Mouse (Mus musculus) CD4-positive, CD25-positive, alpha-beta regulatory T cell, adult 4 months (primary cell): Measurements from ENCODE around the gene Iqsec3. TPM values are rescaled to one million over a fixed set of nuclear protein-coding genes. Genes with fewer than 3 reads are reported as not detected.
"Not testable (repeated sequence)": the region's sequence is repeated elsewhere in the genome, so short reads cannot be mapped to it uniquely, and the experiment has no call there.

Source experiments
- ATAC-seq: one replicate; pipeline ENCODE4 v1.8.0; 2017
- polyA plus RNA-seq, 2 experiments: library from polyadenylated mRNA; unstranded; fragments of 100-300 nt; shearing (Covaris generic); gene quantifications; one replicate each; pipeline ENCODE4 v1.2.1; 2017

Iqsec3 gene
- polyA plus RNA-seq, 2 experiments from 2014 or later = not detected

DNA sequence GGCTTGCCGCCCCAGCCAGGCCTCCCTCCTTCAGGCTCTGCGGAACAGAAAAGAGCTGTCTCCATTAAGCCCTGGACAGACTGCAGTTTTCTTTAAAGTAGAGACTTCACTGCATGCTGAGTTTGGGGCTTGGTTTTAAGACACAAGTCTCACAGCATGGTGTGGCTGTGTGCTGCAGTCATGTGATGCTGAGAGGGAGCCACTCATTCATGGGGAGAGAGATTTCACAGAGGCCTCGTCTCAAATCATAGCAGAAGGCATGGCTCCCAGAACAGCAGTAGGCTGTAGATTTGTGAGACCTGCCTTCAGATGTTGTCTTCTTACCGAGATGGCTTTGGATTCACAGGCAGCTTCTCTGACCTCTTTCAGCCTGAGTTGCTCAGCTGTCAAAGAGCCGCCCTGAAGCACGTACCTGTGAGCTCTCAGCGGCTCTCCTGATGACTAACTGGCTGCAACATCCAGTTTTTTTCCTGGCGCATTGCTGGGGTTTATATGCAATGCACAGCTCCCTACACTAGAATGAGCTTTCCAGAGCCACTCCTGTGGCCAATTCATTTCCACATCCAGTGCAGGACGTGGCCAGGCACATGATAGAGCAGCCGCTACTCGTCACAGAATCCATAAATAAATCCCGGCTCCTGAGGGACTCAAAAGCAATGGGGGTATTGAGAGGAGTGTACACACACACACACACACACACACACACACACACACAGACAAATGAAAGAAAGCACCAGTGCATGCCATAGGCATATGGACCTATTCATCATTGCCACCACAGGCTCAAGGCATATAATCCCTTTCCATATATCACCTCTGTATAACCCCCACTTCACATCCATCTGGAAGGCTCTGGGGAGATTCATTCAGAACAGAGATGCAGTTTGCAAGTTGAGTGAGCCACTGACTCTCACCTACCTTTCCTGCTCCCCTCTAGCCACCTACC lies 18.7 kb downstream of the Iqsec3 start:
- no peak for ATAC-seq

DNA sequence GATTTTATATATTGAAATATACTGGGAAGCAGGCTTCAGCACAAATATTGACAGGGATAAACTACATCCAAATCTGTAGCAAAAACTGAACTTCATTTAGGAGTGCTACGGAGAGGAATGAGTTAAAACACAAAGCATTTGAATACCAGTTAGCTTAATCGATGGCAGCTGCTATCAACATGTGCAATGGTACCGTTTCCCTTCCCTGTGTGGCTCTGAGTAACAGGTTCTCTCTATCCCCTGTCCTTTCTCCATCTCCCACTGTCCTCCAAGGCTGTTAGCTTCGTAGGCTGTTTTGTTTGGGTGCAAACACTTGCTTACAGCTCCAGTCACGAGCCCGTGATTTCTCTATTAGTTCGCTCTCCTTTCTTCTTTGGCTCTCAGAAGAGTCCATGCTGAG lies 19.7 kb downstream of the Iqsec3 start:
- no peak for ATAC-seq

DNA sequence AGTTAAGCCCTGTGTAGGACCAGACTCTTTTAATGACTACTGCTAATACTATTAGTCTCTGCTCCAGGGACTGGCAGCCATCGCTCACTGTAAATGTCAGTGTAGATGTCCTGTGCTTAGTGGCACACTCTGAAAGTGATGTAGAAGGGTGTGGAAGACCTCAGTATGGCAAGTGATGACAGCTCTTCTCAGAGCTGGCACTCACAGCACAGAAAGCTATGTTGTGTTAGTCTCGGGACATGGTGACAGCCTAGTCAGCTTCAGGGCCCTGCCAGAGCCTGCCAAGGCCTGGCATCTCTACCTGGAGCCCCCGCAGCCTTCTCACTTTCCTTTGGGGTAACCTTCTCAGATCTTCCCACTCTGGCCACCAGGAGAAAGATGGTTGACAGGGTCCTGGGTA lies 21.8 kb downstream of the Iqsec3 start:
- ATAC-seq = no peak

DNA sequence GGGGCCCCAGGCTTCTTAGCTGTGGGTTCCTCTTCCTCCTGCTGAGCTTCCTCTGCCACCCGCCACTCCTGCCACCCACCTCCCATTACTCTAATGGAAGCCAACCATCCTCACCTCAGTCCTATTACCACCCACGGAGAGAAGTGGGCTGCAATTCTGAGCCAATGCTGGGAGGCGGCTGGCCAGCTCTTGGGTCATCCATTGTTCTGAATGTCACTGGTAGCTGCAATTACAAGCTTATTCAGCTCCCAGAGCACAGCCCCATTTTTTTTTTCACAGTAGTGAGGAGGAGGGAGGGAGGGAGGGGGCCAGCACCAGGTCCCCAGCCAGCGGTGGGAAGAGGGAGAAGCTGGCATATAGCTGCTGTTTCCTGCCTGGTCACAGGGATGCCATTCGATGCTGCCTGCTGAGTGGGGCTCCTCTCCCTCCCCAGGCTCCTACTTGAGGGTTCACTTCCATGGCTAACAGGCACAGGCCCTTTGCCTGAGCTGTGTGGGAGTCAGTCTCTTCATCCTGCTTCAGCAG lies 32.7 kb downstream of the Iqsec3 start:
- ATAC-seq = no peak

DNA sequence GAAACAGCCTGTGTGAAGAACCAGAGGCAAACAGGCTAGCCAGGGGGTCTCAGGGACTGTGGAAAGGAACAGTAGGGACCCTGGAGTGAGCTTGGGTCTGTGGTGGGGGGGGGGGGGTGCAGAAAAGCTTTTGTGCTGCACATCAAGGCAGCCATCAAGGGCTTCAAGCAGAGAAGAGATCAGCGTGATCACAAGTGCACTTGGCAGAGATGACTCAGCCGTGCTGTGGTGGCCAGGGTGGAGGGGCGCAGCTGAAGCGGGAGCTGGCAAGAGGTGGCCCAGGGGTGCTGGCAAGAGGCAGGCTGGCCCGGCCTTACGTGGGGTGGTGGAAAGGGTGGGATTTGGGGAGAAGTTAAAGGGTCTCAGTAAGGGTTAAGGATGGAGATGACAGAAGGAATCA lies 48.6 kb downstream of the Iqsec3 start:
- ATAC-seq = no peak

DNA sequence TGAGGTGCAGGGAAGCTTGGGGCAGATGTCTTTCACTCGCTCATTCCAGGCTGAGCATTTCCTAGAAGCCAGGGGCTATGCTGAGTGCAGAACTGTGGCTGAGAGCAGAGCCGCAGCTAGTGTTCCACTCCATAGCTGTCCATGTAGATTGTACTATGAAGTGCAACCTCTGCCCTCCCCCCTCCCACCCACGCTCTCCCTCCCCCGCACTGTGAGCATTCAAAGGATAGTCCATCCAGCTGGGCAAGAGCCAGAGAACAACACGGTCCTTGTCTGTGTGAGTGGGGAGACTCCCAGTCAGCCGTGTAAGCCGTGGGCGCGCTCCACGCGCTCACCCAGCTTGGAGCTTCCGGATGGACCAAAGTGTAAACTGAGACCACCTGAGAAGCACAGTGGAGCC lies 49.1 kb downstream of the Iqsec3 start:
- no peak for ATAC-seq

DNA sequence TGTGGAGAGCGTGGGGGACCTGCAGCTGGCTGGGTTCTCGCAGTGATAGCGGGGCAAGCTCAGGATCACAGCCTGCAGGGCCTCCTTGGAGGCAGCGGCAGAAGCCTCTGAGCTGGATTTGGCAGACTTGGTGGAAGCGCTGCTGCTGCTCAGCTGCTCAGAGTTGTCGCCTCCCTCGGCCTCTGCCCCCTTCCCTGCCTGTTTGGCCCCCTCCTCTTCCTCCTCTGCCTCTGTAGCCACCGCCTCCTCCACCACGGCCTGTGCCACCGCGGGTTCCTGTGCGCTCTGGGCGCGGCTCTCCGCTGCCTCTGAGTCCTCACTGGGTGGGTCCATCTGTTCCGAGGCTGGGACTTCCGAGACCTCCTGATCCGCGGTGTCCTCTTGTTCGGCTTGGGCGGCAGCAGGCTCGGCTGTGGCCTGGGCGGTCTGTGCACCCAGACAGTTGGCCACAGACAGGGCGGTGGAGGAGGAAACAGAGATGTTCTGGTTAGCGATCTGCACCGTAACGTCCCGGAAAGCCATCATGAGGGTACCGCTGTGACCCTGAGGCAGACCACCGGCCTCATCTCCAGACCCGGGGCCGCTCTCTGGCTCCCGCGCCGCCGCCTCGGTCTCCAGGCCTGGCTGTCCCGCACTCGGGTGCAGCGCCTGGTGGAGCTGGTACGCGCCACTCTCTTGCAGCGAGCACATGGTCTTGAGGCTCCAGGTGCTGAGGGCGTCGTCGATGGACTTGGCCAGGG lies 60.8 kb downstream of the Iqsec3 start:
- no peak for ATAC-seq

DNA sequence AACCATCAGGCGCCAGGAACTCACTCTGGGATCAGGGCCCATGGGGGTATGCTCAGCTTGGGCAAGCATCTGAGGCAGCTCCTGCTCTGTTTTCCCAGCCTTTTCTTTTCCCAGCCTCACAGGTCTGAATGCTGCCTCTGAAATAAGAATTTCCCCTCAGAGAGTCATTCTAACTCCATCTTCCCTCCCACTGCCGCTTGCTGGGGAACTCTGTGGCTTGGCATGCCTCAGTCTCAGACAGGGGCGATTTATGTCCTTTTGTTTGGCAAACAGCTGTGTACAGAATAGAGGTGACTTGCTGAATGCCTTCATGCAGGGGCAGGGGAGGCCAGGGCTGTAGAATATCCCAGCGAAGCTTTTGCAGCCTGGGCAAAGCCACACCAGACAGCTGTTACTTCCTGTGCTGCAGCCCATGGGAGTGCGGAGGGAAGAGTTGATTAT lies 65.9 kb downstream of the Iqsec3 start:
- no peak for ATAC-seq

DNA sequence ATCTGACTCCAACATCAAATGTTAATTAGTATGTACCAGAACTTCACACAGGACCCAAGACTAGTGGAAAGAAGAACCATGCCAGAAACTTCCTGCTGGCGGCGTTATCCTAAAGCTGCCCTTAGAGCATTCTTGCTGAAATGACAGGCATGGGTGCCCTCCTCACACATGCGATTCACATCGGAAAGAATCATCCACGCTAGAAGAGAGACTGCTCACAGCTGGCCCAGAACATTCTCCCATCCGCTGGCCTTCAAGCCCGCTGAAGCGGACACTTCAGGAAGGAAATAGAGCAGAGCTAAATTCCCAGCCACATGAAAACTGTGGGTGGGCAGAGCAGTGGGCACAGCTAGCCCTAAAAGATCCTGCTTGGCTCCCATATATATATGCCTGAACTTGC lies 68.2 kb downstream of the Iqsec3 start:
- no peak for ATAC-seq

DNA sequence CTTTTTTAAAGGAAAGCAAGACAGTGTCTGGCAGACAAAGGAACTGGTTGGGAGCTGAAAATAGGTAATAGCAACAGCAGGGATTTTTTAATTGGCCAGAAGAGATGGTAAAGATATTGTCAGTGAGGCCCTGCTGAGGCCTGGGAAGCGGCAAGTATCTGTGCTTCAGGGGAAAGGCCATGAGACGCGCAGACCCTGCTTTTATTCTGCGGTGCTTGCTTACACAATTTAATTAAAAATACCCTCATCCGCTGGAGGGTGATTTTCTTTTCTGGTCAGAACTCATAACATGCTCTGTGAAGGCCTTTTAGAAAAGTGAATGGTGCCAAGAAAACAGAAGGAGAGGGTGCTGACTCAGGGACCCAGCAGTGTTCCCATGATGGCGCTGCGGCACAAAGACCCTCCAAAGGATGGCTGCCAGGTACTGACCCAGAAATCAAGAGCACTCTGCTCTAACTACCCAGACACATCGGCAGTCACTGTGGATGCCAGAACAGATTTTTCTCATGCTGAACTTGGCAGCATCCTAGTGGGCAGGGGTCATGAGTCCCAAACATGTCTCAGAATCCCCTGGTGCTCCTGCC lies 70.7 kb downstream of the Iqsec3 start:
- ATAC-seq = no peak

DNA sequence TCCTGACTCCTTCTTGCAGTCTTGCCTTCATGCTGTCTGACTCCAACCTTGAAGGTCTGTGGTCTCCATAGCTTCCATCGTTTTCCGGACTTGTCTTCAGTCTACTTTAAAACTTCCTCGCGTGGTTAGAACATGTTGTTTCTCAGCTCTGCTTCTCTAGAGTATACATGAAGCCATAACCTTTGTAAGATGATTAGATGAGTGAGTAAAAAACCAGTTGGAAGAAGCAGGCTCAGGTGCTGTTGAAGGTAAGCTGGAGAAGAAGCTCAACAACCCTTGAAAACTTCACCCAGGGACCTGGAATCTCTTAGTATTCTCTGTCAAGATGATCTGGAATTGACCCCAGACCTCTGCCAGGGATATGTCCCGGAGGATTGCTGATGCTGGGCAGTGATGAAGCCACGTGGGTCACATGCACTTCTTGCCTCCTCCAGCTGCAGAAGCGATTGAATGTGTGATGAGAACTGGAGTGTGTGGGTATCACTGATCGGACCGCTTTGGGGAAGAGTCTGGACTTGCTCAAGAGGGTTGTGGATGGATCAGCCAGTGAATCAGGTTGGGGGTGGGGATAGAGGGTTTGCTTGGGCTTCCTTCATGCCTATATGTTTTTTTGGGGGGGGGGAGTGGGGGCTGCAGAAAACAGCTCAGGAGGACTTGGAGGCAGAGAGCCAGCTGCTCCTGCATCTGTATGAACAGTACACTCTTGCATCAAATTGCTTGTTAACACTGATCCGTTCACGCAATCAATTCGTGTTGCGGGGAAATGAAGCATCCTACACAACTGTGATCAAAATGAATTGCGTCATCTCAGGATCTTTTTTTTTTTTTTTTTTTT lies 71.4 kb downstream of the Iqsec3 start:
- ATAC-seq = no peak

DNA sequence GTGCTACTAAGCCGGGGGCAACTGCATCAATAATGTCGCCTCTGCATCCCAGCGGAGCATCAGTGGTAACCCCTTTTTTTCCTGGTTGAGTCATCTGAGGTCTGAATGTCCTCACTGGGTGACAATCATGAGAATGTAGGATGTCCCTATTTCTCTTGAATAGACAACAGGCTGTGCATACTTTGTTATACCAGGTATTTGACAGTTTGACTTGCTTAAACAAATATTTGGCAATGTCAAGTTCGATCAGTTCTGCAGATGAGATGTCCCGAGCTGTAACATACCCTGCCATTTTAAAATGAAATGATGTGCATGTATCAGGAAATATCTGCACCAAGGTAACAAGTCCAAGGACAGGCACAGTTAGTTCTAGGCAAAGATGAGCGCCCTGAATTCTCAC lies 72.3 kb downstream of the Iqsec3 start:
- no peak for ATAC-seq

DNA sequence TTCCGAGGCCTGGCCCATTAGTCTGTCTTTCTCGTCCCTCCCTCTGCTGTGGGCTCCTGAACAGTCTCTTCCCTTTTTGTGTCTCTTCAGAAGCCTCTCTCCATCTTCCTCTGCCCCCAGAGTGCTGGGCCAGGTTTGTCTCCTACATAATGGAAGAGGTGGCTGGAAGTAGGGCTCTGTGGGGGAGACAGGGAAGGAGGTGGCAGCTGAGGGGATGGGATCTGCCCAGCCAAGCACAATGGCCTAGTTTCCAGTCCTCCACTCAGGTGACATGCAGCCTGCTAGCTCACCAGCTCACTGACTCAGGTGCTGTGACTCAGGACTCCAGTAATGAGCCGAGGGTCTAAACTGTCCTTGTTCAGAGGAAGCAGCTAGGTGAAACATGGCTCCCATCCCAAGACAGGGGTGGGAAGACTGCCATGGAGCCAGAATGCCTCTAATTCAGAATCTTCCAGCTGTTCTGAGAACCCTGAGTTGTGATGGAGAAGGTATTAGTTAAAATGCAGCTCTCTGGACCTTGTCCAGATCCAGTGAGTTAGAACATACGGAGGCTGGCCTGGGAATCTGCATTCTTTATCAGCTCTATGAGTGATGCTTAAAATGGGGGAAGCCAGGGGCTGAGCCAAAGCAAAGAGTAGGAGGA lies 80.7 kb downstream of the Iqsec3 start:
- ATAC-seq = no peak

DNA sequence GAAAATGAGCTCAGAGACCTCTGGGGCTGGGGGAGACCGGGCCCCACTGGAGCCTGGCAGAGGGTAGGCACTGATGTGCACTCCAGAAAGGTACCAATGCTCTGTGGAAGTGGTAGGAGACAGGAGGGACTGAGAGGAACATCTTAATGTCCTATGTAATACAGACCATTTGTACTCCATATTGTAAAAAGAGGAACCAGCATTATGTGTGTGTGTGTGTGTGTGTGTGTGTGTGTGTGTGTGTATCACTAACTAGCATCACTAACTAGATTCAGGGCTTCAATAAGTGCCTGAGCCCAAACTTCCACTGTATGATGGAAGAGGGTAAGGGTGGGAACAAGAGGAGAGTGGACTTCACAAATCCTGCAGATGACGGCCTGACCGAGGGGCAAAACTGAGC lies 88.1 kb downstream of the Iqsec3 start:
- no peak for ATAC-seq

DNA sequence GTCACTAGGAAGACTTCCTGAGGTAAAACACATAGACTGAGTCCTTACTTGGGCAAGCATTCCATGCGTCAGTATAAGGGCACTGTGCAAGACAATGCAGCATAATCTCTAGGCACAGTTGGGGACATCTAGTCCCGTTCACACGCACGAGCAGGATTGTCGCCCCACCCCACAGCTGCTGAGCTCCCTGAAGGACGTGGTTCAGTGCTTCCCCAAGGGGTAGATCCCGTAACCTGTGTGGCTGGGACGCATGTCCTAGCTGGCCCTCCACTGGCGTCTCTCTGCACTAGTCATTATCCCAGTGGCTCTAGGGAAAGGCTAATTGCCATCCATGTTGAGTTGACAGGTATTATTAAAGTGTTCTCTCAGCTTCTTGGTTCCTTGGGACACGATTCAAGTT lies 91.4 kb downstream of the Iqsec3 start:
- ATAC-seq = no peak

DNA sequence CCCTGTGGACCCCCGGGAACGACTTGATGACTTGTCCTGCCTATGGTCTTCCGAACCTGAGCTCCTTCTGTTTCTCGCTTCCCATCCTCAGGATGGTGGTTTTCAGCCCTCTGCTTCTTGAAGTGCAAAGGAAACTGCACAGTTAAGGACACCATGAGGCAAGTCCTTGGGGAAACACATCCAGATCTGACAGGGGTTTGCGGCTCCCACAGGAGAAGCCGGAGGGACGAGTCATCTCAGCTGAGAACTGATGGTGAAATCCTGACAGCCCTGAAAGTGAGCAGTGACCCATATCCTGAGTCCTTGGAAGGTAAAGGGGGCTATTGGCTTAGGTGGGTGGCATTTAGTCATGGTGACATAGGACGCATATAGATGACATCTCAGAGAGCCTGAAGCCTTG lies 92.9 kb downstream of the Iqsec3 start:
- no peak for ATAC-seq

DNA sequence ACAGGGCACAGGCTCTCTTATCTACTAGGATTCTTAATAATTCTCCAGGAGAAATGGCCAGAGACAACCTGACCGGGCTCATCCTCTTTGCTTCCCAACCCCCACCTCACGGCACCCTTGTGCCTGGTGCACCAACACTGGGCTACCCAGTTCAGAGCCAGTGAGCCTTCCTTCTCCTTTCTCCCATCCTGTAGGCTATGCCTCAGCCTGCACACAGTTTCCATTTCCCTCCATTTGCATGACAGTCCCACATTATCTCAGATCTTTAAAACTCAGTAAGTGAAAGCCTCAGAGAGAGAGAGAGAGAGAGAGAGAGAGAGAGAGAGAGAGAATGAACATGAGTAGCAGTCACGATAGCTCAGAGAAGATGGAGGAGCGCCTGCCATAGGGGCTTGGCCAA lies 95.2 kb downstream of the Iqsec3 start:
- no peak for ATAC-seq

DNA sequence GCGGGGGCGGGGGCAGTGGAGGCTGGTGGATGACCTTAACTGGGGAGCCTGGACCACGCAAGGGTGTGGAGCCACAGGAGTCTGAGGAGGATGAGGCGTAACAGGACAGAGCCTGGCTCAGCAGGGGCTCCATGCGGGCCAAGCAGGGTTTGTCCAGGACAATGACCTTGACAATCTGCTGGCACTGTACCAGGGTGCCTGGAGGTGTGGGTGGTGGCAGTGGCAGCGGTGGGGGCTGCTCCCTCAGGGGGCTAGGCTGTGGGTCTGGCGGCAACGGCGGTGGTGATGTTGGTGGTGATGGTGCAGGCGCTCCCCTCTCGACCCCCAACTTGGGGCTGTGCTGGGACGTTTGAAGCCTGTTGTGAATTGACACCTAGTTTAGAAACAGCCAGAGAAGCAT lies 97.3 kb downstream of the Iqsec3 start:
- ATAC-seq = no peak

DNA sequence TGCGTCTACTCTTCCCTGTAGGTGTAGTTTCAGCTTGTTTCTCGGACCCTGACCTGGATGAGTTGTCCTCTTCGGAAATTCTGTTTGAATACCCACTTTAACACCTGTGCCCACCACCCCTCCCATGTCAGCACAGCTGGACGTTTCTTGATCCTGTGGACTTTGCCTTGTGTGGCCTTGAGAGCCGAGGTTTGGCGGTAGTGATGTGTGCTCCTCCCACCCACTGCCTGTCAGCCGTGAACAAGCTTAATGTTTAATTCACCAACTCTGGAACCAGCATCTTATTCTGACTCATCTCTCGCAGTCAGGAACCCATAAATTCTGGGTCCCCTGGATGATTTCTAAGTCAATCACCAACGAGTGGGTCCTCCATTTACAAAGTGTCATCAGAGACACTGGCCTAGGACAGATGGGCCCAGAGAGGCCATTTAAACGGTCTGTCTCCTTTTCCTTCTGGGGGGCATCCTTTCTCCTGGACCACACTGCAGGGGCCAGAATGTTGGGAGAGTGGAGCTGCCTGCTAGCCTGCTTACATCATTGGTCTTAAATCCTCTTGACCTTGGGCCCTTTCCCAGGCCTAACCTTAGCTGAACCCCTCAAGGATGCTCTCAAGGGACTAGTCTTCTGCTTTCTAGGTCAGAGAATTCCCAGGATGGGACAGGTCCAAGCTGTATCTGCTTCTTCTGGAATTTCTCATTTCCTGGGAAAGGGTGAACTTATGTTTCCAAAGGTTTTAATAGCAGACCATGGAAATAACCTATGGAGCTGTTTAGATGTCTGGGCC lies 102.1 kb downstream of the Iqsec3 start:
- no peak for ATAC-seq

DNA sequence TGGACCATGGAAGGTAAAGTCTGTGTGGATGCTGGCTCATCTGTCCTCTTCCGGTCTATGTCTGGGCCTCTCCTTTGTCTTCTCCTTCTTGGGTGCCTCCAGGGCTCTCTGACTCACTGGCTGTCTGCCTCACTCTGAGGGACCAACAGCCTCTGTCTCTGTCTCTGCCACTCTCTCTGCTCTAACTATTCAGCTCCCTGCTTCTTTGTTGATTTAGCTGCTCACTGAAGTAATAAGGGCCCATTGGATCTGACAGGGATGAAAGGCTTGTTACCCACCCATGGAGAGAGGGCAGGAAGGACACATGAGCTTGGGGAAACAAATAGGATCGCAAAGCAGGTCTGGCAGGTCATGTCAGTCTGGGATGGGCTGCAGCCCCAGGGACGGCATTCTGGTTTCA lies 106.4 kb downstream of the Iqsec3 start:
- ATAC-seq = no peak

DNA sequence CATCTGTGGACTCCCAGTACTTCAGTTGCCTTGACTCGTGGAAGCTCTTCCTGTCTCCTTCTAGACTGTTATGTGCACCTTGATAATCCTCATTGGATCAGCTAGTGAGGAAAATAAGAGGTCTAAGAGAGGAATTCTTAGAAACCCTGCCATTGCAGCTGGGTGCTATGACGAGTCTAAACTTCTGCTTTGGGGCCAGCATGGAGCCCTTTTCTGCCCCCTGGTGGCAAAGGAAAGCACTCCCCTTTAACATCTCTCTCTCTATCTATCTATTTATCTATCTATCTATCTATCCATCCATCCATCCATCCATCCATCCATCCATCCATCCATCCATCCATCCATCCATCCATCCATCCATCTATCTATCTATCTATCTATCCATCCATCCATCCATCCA lies 106.9 kb downstream of the Iqsec3 start:
- ATAC-seq = not testable (repeated sequence)
